Mouse (Mus musculus): Measurements from ENCODE around the gene Fbxo17. TPM values are rescaled to one million over a fixed set of nuclear protein-coding genes. Genes with fewer than 3 reads are reported as not detected.

Fbxo17 gene
- polyA plus RNA-seq, 1 experiment from 2014 or later, result 19.7 TPM

GRCm38 (mm10) chr7:28719650-28720049 lies 3.0 kb downstream of the Fbxo17 start:
- peaks cover 20% of the 10 kb centered on the region for H3K4me1 ChIP-seq
- H3K27me3 ChIP-seq, result no peaks in the 10 kb centered on the region
- peaks cover 3% of the 10 kb centered on the region; the same call in 1 of the 2 replicates for H3K36me3 ChIP-seq
- H3K27ac ChIP-seq, result no peak overlapping the region
- no peak overlapping the region for H3K4me2 ChIP-seq (replicated peaks)
- H3K4me3 ChIP-seq, result no peak overlapping the region
- no peak overlapping the region for H3K9ac ChIP-seq
- no peak for ATAC-seq (ENCODE audit: insufficient number of reproducible peaks, insufficient read depth, low FRiP score, low TSS enrichment)
- WGBS, result 81% methylated on average over 2 of the region's 2 CpGs
- H3K9me3 ChIP-seq, result no peaks in the 10 kb centered on the region

GRCm38 (mm10) chr7:28720753-28721537 lies 4.3 kb downstream of the Fbxo17 start:
- Histone ChIP-seq H3K4me3 (no peak overlapping the region), H3K4me1 (peaks cover 19% of the 10 kb centered on the region), H3K36me3 (peaks cover 4% of the 10 kb centered on the region; the same call in 1 of the 2 replicates), H3K4me2 (replicated peaks) (no peak overlapping the region), H3K27ac (0 out of 2 replicates have a peak overlapping the region, but pooled peaks have one; percentile 67), H3K9me3 (no peaks in the 10 kb centered on the region), H3K27me3 (no peaks in the 10 kb centered on the region), H3K9ac (no peak overlapping the region)
- WGBS, result 50% methylated on average over 3 of the region's 3 CpGs
- peak; percentile 55; the same call in 1 of the 2 replicates for ATAC-seq (ENCODE audit: insufficient number of reproducible peaks, insufficient read depth, low FRiP score, low TSS enrichment)

- WGBS, result 93% methylated on average over 7 of the region's 7 CpGs
These were observed 5.5 kb downstream of the Fbxo17 start for GRCm38 (mm10) chr7:28722079-28722478.

GRCm38 (mm10) chr7:28724613-28725012 lies 8.0 kb downstream of the Fbxo17 start:
- Histone ChIP-seq H3K9ac (no peak overlapping the region), H3K27ac (no peak overlapping the region), H3K27me3 (no peaks in the 10 kb centered on the region), H3K4me2 (replicated peaks) (no peak overlapping the region), H3K36me3 (peaks cover 4% of the 10 kb centered on the region; the same call in 1 of the 2 replicates), H3K4me3 (no peak overlapping the region), H3K4me1 (peaks cover 6% of the 10 kb centered on the region; the same call in 1 of the 2 replicates), H3K9me3 (no peaks in the 10 kb centered on the region)
- 95% methylated on average over 2 of the region's 2 CpGs for WGBS
- ATAC-seq (ENCODE audit: insufficient number of reproducible peaks, insufficient read depth, low FRiP score, low TSS enrichment), result no peak

More at GRCm38 (mm10) chr7:28722079-28722478, 5.5 kb downstream of the Fbxo17 start:
- H3K9me3 ChIP-seq, result no peaks in the 10 kb centered on the region
- no peak overlapping the region for H3K4me2 ChIP-seq (replicated peaks)
- H3K4me1 ChIP-seq, result peaks cover 12% of the 10 kb centered on the region
- H3K4me3 ChIP-seq, result no peak overlapping the region
- no peak overlapping the region for H3K27ac ChIP-seq
- ATAC-seq (ENCODE audit: insufficient number of reproducible peaks, insufficient read depth, low FRiP score, low TSS enrichment), result no peak
- H3K27me3 ChIP-seq, result no peaks in the 10 kb centered on the region
- peaks cover 4% of the 10 kb centered on the region; the same call in 1 of the 2 replicates for H3K36me3 ChIP-seq
- no peak overlapping the region for H3K9ac ChIP-seq

GRCm38 (mm10) chr7:28726600-28726999 lies 10.0 kb downstream of the Fbxo17 start:
- H3K4me3 ChIP-seq, result no peak overlapping the region
- no peaks in the 10 kb centered on the region for H3K4me1 ChIP-seq
- H3K9me3 ChIP-seq, result no peaks in the 10 kb centered on the region
- ATAC-seq (ENCODE audit: insufficient number of reproducible peaks, insufficient read depth, low FRiP score, low TSS enrichment), result no peak
- H3K27ac ChIP-seq, result no peak overlapping the region
- H3K36me3 ChIP-seq, result peaks cover 4% of the 10 kb centered on the region; the same call in 1 of the 2 replicates
- WGBS, result 9% methylated on average over 14 of the region's 14 CpGs
- H3K4me2 ChIP-seq (replicated peaks), result 0 out of 2 replicates have a peak overlapping the region, but pooled peaks have one; percentile 5
- no peaks in the 10 kb centered on the region for H3K27me3 ChIP-seq
- H3K9ac ChIP-seq, result no peak overlapping the region

GRCm38 (mm10) chr7:28727649-28728340 lies 11.2 kb downstream of the Fbxo17 start:
- Histone ChIP-seq H3K4me2 (replicated peaks) (no peak overlapping the region), H3K9me3 (no peaks in the 10 kb centered on the region), H3K27ac (no peak overlapping the region), H3K27me3 (no peaks in the 10 kb centered on the region), H3K4me3 (no peak overlapping the region), H3K36me3 (peaks cover 4% of the 10 kb centered on the region; the same call in 1 of the 2 replicates), H3K9ac (no peak overlapping the region), H3K4me1 (peaks cover 6% of the 10 kb centered on the region)
- ATAC-seq (ENCODE audit: insufficient number of reproducible peaks, insufficient read depth, low FRiP score, low TSS enrichment), result no peak
- 60% methylated on average over 10 of the region's 10 CpGs for WGBS

- H3K27ac ChIP-seq, result no peak overlapping the region
These were observed 15.9 kb downstream of the Fbxo17 start for GRCm38 (mm10) chr7:28732341-28733142.

GRCm38 (mm10) chr7:28733211-28733610 lies 16.6 kb downstream of the Fbxo17 start:
- Histone ChIP-seq H3K4me1 (peaks cover 12% of the 10 kb centered on the region), H3K4me2 (replicated peaks) (peak overlapping the region; percentile 75), H3K36me3 (peaks cover 26% of the 10 kb centered on the region), H3K9ac (peak overlapping the region; percentile 54), H3K9me3 (no peaks in the 10 kb centered on the region), H3K27ac (no peak overlapping the region), H3K4me3 (peak overlapping the region; percentile 44), H3K27me3 (no peaks in the 10 kb centered on the region)
- no peak for ATAC-seq (ENCODE audit: insufficient number of reproducible peaks, insufficient read depth, low FRiP score, low TSS enrichment)
- WGBS, result 10% methylated on average over 11 of the region's 11 CpGs

More at GRCm38 (mm10) chr7:28732341-28733142, 15.9 kb downstream of the Fbxo17 start:
- H3K27me3 ChIP-seq, result no peaks in the 10 kb centered on the region
- peak overlapping the region; percentile 54 for H3K9ac ChIP-seq
- peaks cover 12% of the 10 kb centered on the region for H3K4me1 ChIP-seq
- 2% methylated on average over 58 of the region's 58 CpGs for WGBS
- no peaks in the 10 kb centered on the region for H3K9me3 ChIP-seq
- H3K36me3 ChIP-seq, result peaks cover 20% of the 10 kb centered on the region; the same call in 1 of the 2 replicates
- H3K4me2 ChIP-seq (replicated peaks), result peak overlapping the region; percentile 75
- peak; percentile 71 for ATAC-seq (ENCODE audit: insufficient number of reproducible peaks, insufficient read depth, low FRiP score, low TSS enrichment)
- H3K4me3 ChIP-seq, result peak overlapping the region; percentile 44

- Histone ChIP-seq H3K27ac (no peak overlapping the region), H3K4me3 (no peak overlapping the region), H3K4me1 (peaks cover 14% of the 10 kb centered on the region), H3K27me3 (no peaks in the 10 kb centered on the region), H3K9me3 (no peaks in the 10 kb centered on the region), H3K4me2 (replicated peaks) (no peak overlapping the region), H3K36me3 (peaks cover 44% of the 10 kb centered on the region), H3K9ac (no peak overlapping the region)
- 80% methylated on average over 6 of the region's 6 CpGs for WGBS
- ATAC-seq (ENCODE audit: insufficient number of reproducible peaks, insufficient read depth, low FRiP score, low TSS enrichment), result no peak
These were observed 19.1 kb downstream of the Fbxo17 start for GRCm38 (mm10) chr7:28735701-28736100.

- Histone ChIP-seq H3K4me3 (0 out of 2 replicates have a peak overlapping the region, but pooled peaks have one; percentile 7), H3K9ac (peak overlapping the region; percentile 33), H3K4me2 (replicated peaks) (no peak overlapping the region), H3K36me3 (peaks cover 44% of the 10 kb centered on the region), H3K4me1 (peaks cover 8% of the 10 kb centered on the region), H3K27me3 (no peaks in the 10 kb centered on the region), H3K9me3 (no peaks in the 10 kb centered on the region), H3K27ac (no peak overlapping the region)
- no peak for ATAC-seq (ENCODE audit: insufficient number of reproducible peaks, insufficient read depth, low FRiP score, low TSS enrichment)
- 97% methylated on average over 21 of the region's 21 CpGs for WGBS
These were observed 23.2 kb downstream of the Fbxo17 start for GRCm38 (mm10) chr7:28739829-28740228.

GRCm38 (mm10) chr7:28740949-28741348 lies 24.3 kb downstream of the Fbxo17 start:
- Histone ChIP-seq H3K36me3 (peaks cover 49% of the 10 kb centered on the region), H3K9me3 (no peaks in the 10 kb centered on the region), H3K27ac (peak overlapping the region; percentile 57; the same call in 1 of the 2 replicates), H3K4me3 (peak overlapping the region; percentile 62), H3K4me2 (replicated peaks) (peak overlapping the region; percentile 92), H3K9ac (peak overlapping the region; percentile 81), H3K27me3 (no peaks in the 10 kb centered on the region), H3K4me1 (peaks cover 8% of the 10 kb centered on the region)
- 36% methylated on average over 9 of the region's 9 CpGs for WGBS
- ATAC-seq (ENCODE audit: insufficient number of reproducible peaks, insufficient read depth, low FRiP score, low TSS enrichment), result no peak
